Mouse (Mus musculus) lung, adult 2 months (tissue): ENCODE measurements at regions not wholly inside any gene's neighbourhood (a gene's known extent, or its start where the extent isn't known, plus 50 kb on each side); places are given as distances from the start of the nearest gene placed in this dataset.

Experiments
- CTCF ChIP-seq: fragments of 200-500 bp; IDR thresholded peaks from 2 replicates; pipeline ENCODE4 v1.5.1; 2011; ENCODE audit warnings: mild to moderate bottlenecking, low read length, control low read depth; ENCODE audit not compliant: insufficient read depth
- POLR2A ChIP-seq: fragments of 200-500 bp; IDR thresholded peaks from 2 replicates; pipeline ENCODE4 v1.6.1; 2011; ENCODE audit warnings: low read depth, mild to moderate bottlenecking, control low read depth, low read length, borderline replicate concordance; ENCODE audit errors: extremely low read depth

- TF ChIP-seq CTCF (no peak), POLR2A (no peak)
Observed at GRCm38 (mm10) chr5:83410221-83410620, 55.2 kb upstream of the Tecrl start.
